Mouse (Mus musculus) ES-E14 (cell line): ENCODE measurements at regions not wholly inside any gene's neighbourhood (a gene's known extent, or its start where the extent isn't known, plus 50 kb on each side); places are given as distances from the start of the nearest gene placed in this dataset.

ENCODE experiments used
- HCFC1 ChIP-seq: IDR thresholded peaks from 2 replicates; pipeline ENCODE4 v1.6.1; 2012; ENCODE audit warnings: low read length, inconsistent platforms, borderline replicate concordance; ENCODE audit not compliant: insufficient read depth
- MAFK ChIP-seq: IDR thresholded peaks from 2 replicates; pipeline ENCODE4 v1.6.1; 2014; ENCODE audit warnings: mild to moderate bottlenecking, low read depth, low read length, inconsistent platforms; ENCODE audit not compliant: insufficient read depth
- ZNF384 ChIP-seq: IDR thresholded peaks from 2 replicates; pipeline ENCODE4 v1.6.1; 2012; ENCODE audit warnings: low read depth, low read length, inconsistent platforms

- no peak for TF ChIP-seq ZNF384
- TF ChIP-seq HCFC1, result no peak
- TF ChIP-seq MAFK, result no peak
Measured at GRCm38 (mm10) chr6:62917956-62918355, 337.7 kb upstream of the Grid2 start.
